Mouse (Mus musculus): Measurements from ENCODE around the gene Nnmt. TPM values are rescaled to one million over a fixed set of nuclear protein-coding genes. Genes with fewer than 3 reads are reported as not detected.

Nnmt gene
- polyA plus RNA-seq, 1 experiment from 2014 or later = 5.3 TPM

DNA sequence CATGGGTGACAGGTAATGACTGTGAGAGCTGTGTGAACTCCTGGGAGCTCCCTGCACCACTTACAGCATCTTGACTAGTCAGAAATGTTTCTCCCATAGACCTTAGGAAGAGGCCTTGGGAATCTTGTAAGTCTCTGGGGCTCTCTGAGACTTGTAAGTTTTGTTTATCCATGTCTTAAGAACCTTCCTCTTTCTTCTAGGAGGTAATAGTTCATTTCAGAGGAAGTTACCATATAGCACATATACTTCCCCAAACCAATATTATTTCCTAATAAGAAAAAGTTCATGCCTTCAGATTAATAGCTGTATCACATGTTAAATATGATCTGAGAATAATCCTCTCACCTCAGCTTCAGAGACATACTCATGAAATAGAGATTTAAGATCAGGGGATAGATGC is 57.7 kb downstream of the Nnmt start:
- no peaks in the 10 kb centered on the region for H3K36me3 ChIP-seq (ENCODE audit: control insufficient read depth, insufficient read depth, low read length)
- H3K27ac ChIP-seq (replicated peaks) = no peak overlapping the region
- H3K4me1 ChIP-seq (replicated peaks; ENCODE audit: control insufficient read depth, insufficient read depth) = no peaks in the 10 kb centered on the region
- ATAC-seq (ENCODE audit: low FRiP score, low TSS enrichment) (no peak), DNase-seq (ENCODE audit: low spot score) (no peak)
- no peaks in the 10 kb centered on the region for H3K9me3 ChIP-seq (ENCODE audit: control insufficient read depth, low read length)
- TF ChIP-seq CTCF (IDR thresholded peaks at IDR 0.05; ENCODE audit: low read depth) (no peak), EP300 (optimal IDR thresholded peaks at IDR 0.05) (no peak)
- no peak overlapping the region for H3K4me3 ChIP-seq (ENCODE audit: low read depth, low read length)
- H3K27me3 ChIP-seq (ENCODE audit: control insufficient read depth, insufficient read depth, low read length) = no peaks in the 10 kb centered on the region
- no peak overlapping the region for H3K9ac ChIP-seq (ENCODE audit: low read length)
- H3K4me2 ChIP-seq (replicated peaks; ENCODE audit: low read depth) = no peak overlapping the region

Other genes with a start within 250 kb of the Nnmt start
- 152 and 172 TPM in 2 replicates for gene Rexo2, start 124.5 kb downstream of the Nnmt start, polyA plus RNA-seq (2015; fragmentation: Nextera tagmentation; extraction: Ambion mirVana)
- gene Rbm7, start 109.9 kb downstream of the Nnmt start, polyA plus RNA-seq (2015; fragmentation: Nextera tagmentation; extraction: Ambion mirVana) = 86.8 and 87.9 TPM in 2 replicates
- 49.6 and 50.4 TPM in 2 replicates for gene Gm5617, start 109.7 kb downstream of the Nnmt start, polyA plus RNA-seq (2015; fragmentation: Nextera tagmentation; extraction: Ambion mirVana)
- gene Zbtb16, start 231.1 kb upstream of the Nnmt start, polyA plus RNA-seq (2015; fragmentation: Nextera tagmentation; extraction: Ambion mirVana) = 1.2 and 1.7 TPM in 2 replicates